Mouse (Mus musculus): ENCODE data around the gene Ptrh1. TPM values are rescaled to one million over a fixed set of nuclear protein-coding genes. Genes with fewer than 3 reads are reported as not detected.

Gene Ptrh1
- polyA plus RNA-seq, 2 experiments = 1.7 to 1.9 TPM

- TF ChIP-seq EP300 (IDR thresholded peaks at IDR 0.05; ENCODE audit: low read depth) = no peak
- no peak for TF ChIP-seq CTCF (IDR thresholded peaks at IDR 0.05; ENCODE audit: low read depth)
- no peak overlapping the region for H3K27ac ChIP-seq
- H3K4me2 ChIP-seq (ENCODE audit: low read depth) = no peak overlapping the region
- no peaks in the 10 kb centered on the region for H3K36me3 ChIP-seq (replicated peaks; ENCODE audit: control insufficient read depth, insufficient read depth, low read depth)
- H3K27me3 ChIP-seq (ENCODE audit: control insufficient read depth, insufficient read depth, low read length) = no peaks in the 10 kb centered on the region
- H3K4me1 ChIP-seq (replicated peaks; ENCODE audit: control insufficient read depth in 2 of 2, insufficient read depth in 2 of 2, low read length in 1 of 2) = peaks cover 0 to 5% of the 10 kb centered on the region in 2 experiments; a peak in 2 of 4 replicates
- 71% methylated on average over 4 of the region's 4 CpGs for WGBS (ENCODE audit: insufficient replicate concordance)
- no peak overlapping the region for H3K9ac ChIP-seq (replicated peaks)
- H3K4me3 ChIP-seq (ENCODE audit: insufficient read depth in 1 of 2, low read depth in 2 of 2, low read length in 2 of 2) = no peak overlapping the region
- DNase-seq (ENCODE audit: low read depth in 3 of 3, low spot score in 3 of 3) (no peak), ATAC-seq (ENCODE audit: insufficient read depth) (no peak)
- H3K9me3 ChIP-seq (ENCODE audit: control insufficient read depth, low read length) = no peaks in the 10 kb centered on the region
These were observed 43.7 kb upstream of the Ptrh1 start for GRCm38 (mm10) chr2:32731911-32732310.

GRCm38 (mm10) chr2:32732695-32733094 lies 42.9 kb upstream of the Ptrh1 start:
- DNase-seq (ENCODE audit: low read depth in 3 of 3, low spot score in 3 of 3) (no peak), ATAC-seq (ENCODE audit: insufficient read depth) (no peak)
- Histone ChIP-seq H3K4me2 (ENCODE audit: low read depth) (no peak overlapping the region), H3K4me1 (replicated peaks; ENCODE audit: control insufficient read depth in 2 of 2, insufficient read depth in 2 of 2, low read length in 1 of 2) (peaks cover 0 to 4% of the 10 kb centered on the region in 2 experiments; a peak in 2 of 4 replicates), H3K4me3 (ENCODE audit: insufficient read depth in 1 of 2, low read depth in 2 of 2, low read length in 2 of 2) (no peak overlapping the region), H3K27ac (no peak overlapping the region), H3K27me3 (ENCODE audit: control insufficient read depth, insufficient read depth, low read length) (no peaks in the 10 kb centered on the region), H3K36me3 (replicated peaks; ENCODE audit: control insufficient read depth, insufficient read depth, low read depth) (no peaks in the 10 kb centered on the region), H3K9ac (replicated peaks) (no peak overlapping the region), H3K9me3 (ENCODE audit: control insufficient read depth, low read length) (no peaks in the 10 kb centered on the region)
- WGBS (ENCODE audit: insufficient replicate concordance) = 55% methylated on average over 6 of the region's 6 CpGs
- no peak for TF ChIP-seq EP300 (IDR thresholded peaks at IDR 0.05; ENCODE audit: low read depth)
- TF ChIP-seq CTCF (IDR thresholded peaks at IDR 0.05; ENCODE audit: low read depth) = no peak

GRCm38 (mm10) chr2:32734480-32734879 lies 41.1 kb upstream of the Ptrh1 start:
- no peak overlapping the region for H3K27ac ChIP-seq
- WGBS (ENCODE audit: insufficient replicate concordance) = 37% methylated on average over 4 of the region's 4 CpGs
- no peak overlapping the region for H3K9ac ChIP-seq (replicated peaks)
- ATAC-seq (ENCODE audit: insufficient read depth) (peak; percentile 23; the same call in 1 of the 2 replicates), DNase-seq (ENCODE audit: low read depth in 3 of 3, low spot score in 3 of 3) (no peak)
- H3K9me3 ChIP-seq (ENCODE audit: control insufficient read depth, low read length) = no peaks in the 10 kb centered on the region
- H3K4me1 ChIP-seq (replicated peaks; ENCODE audit: control insufficient read depth in 2 of 2, insufficient read depth in 2 of 2, low read length in 1 of 2) = peaks cover 0 to 4% of the 10 kb centered on the region in 2 experiments; a peak in 2 of 4 replicates
- TF ChIP-seq CTCF (IDR thresholded peaks at IDR 0.05; ENCODE audit: low read depth) (no peak), EP300 (IDR thresholded peaks at IDR 0.05; ENCODE audit: low read depth) (no peak)
- no peak overlapping the region for H3K4me2 ChIP-seq (ENCODE audit: low read depth)
- no peak overlapping the region for H3K4me3 ChIP-seq (ENCODE audit: insufficient read depth in 1 of 2, low read depth in 2 of 2, low read length in 2 of 2)
- H3K36me3 ChIP-seq (replicated peaks; ENCODE audit: control insufficient read depth, insufficient read depth, low read depth) = no peaks in the 10 kb centered on the region
- no peaks in the 10 kb centered on the region for H3K27me3 ChIP-seq (ENCODE audit: control insufficient read depth, insufficient read depth, low read length)

- H3K27ac ChIP-seq = no peak overlapping the region
- TF ChIP-seq EP300 (IDR thresholded peaks at IDR 0.05; ENCODE audit: low read depth) (no peak), CTCF (IDR thresholded peaks at IDR 0.05; ENCODE audit: low read depth) (no peak)
These were observed 40.7 kb upstream of the Ptrh1 start for GRCm38 (mm10) chr2:32734933-32735332.

GRCm38 (mm10) chr2:32736306-32736829 lies 39.2 kb upstream of the Ptrh1 start:
- DNase-seq (ENCODE audit: low read depth in 3 of 3, low spot score in 3 of 3) (no peak), ATAC-seq (ENCODE audit: insufficient read depth) (no peak)
- Histone ChIP-seq H3K4me1 (replicated peaks; ENCODE audit: control insufficient read depth in 2 of 2, insufficient read depth in 2 of 2, low read length in 1 of 2) (peaks cover 0 to 2% of the 10 kb centered on the region in 2 experiments; a peak in 2 of 4 replicates), H3K27ac (no peak overlapping the region), H3K4me3 (ENCODE audit: insufficient read depth in 1 of 2, low read depth in 2 of 2, low read length in 2 of 2) (no peak overlapping the region), H3K4me2 (ENCODE audit: low read depth) (no peak overlapping the region), H3K36me3 (replicated peaks; ENCODE audit: control insufficient read depth, insufficient read depth, low read depth) (no peaks in the 10 kb centered on the region), H3K9ac (replicated peaks) (no peak overlapping the region), H3K9me3 (ENCODE audit: control insufficient read depth, low read length) (no peaks in the 10 kb centered on the region), H3K27me3 (ENCODE audit: control insufficient read depth, insufficient read depth, low read length) (peaks cover 2% of the 10 kb centered on the region; the same call in 1 of the 2 replicates)
- 33% methylated on average over 3 of the region's 3 CpGs for WGBS (ENCODE audit: insufficient replicate concordance)
- TF ChIP-seq EP300 (IDR thresholded peaks at IDR 0.05; ENCODE audit: low read depth) (no peak), CTCF (IDR thresholded peaks at IDR 0.05; ENCODE audit: low read depth) (no peak)

More at GRCm38 (mm10) chr2:32734933-32735332, 40.7 kb upstream of the Ptrh1 start:
- Histone ChIP-seq H3K27me3 (ENCODE audit: control insufficient read depth, insufficient read depth, low read length) (no peaks in the 10 kb centered on the region), H3K9ac (replicated peaks) (no peak overlapping the region), H3K9me3 (ENCODE audit: control insufficient read depth, low read length) (no peaks in the 10 kb centered on the region), H3K4me1 (replicated peaks; ENCODE audit: control insufficient read depth in 2 of 2, insufficient read depth in 2 of 2, low read length in 1 of 2) (peaks cover 0 to 4% of the 10 kb centered on the region in 2 experiments; a peak in 2 of 4 replicates), H3K4me2 (ENCODE audit: low read depth) (no peak overlapping the region), H3K36me3 (replicated peaks; ENCODE audit: control insufficient read depth, insufficient read depth, low read depth) (no peaks in the 10 kb centered on the region), H3K4me3 (ENCODE audit: insufficient read depth in 1 of 2, low read depth in 2 of 2, low read length in 2 of 2) (no peak overlapping the region)
- ATAC-seq (ENCODE audit: insufficient read depth) = peak; percentile 18; the same call in 1 of the 2 replicates
- WGBS (ENCODE audit: insufficient replicate concordance) = 33% methylated on average over 4 of the region's 4 CpGs
- DNase-seq (ENCODE audit: low read depth in 3 of 3, low spot score in 3 of 3) = no peak

All from liver, embryonic 14.5 days (tissue).